Mouse (Mus musculus) liver, adult 2 months (tissue): ENCODE results near the gene Mcm9.

Source experiments
- CTCF ChIP-seq: fragments of 200-500 bp; IDR thresholded peaks from 2 replicates; pipeline ENCODE4 v1.5.1; 2011; ENCODE audit warnings: low read depth, low read length, control low read depth
- POLR2A ChIP-seq: fragments of 200-500 bp; IDR thresholded peaks from 2 replicates; pipeline ENCODE4 v1.6.1; 2011; ENCODE audit warnings: low read length, control low read depth; ENCODE audit not compliant: insufficient read depth; ENCODE audit errors: extremely low read depth

- TF ChIP-seq POLR2A (no peak), CTCF (no peak)
Measured at GRCm38 (mm10) chr10:53634160-53634559, 3.9 kb upstream of the Mcm9 start.
